Mouse (Mus musculus) adrenal gland, postnatal 14 days (tissue): ENCODE results near the gene Dntt. TPM values are rescaled to one million over a fixed set of nuclear protein-coding genes. Genes with fewer than 3 reads are reported as not detected.
A peak's percentile ranks its signal among the peaks of the same experiment; 100 is the strongest.

Experiments used
- DNase-seq: peaks from one replicate; pipeline ENCODE4 v3.0.0; 2021; ENCODE audit warnings: mixed read lengths
- total RNA-seq: library from RNA; stranded (reverse); gene quantifications from 2 replicates; pipeline ENCODE4 v1.2.3, GENCODE M21; 2021

Dntt gene
- total RNA-seq, 1 experiment from 2014 or later: 0.89 TPM

- DNase-seq: no peak
Observed at GRCm38 (mm10) chr19:41008674-41009395, 20.2 kb upstream of the Dntt start.

GRCm38 (mm10) chr19:41011676-41012075 lies 17.4 kb upstream of the Dntt start:
- no peak for DNase-seq

GRCm38 (mm10) chr19:41013591-41013990 lies 15.5 kb upstream of the Dntt start:
- DNase-seq: no peak

- DNase-seq: no peak
Observed at GRCm38 (mm10) chr19:41014003-41014402, 15.1 kb upstream of the Dntt start.

GRCm38 (mm10) chr19:41015951-41016716 lies 12.9 kb upstream of the Dntt start:
- peak; percentile 65 for DNase-seq

GRCm38 (mm10) chr19:41019164-41019675 lies 9.9 kb upstream of the Dntt start:
- DNase-seq: no peak

- no peak for DNase-seq
Observed at GRCm38 (mm10) chr19:41020537-41020936, 8.5 kb upstream of the Dntt start.

GRCm38 (mm10) chr19:41022244-41022643 lies 6.8 kb upstream of the Dntt start:
- DNase-seq: no peak

- DNase-seq: no peak
Observed at GRCm38 (mm10) chr19:41026551-41026950, 2.5 kb upstream of the Dntt start.

GRCm38 (mm10) chr19:41027024-41027423 lies 2.1 kb upstream of the Dntt start:
- no peak for DNase-seq

GRCm38 (mm10) chr19:41027601-41028000 lies 1.5 kb upstream of the Dntt start:
- no peak for DNase-seq

- no peak for DNase-seq
Observed at GRCm38 (mm10) chr19:41030161-41030560, 1.1 kb downstream of the Dntt start.

GRCm38 (mm10) chr19:41031009-41031408 lies 1.9 kb downstream of the Dntt start:
- DNase-seq: peak; percentile 30

- DNase-seq: no peak
Observed at GRCm38 (mm10) chr19:41031869-41032268, 2.8 kb downstream of the Dntt start.

- DNase-seq: no peak
Observed at GRCm38 (mm10) chr19:41035809-41036551, 6.9 kb downstream of the Dntt start.

GRCm38 (mm10) chr19:41039110-41039509 lies 10.0 kb downstream of the Dntt start:
- no peak for DNase-seq

- DNase-seq: no peak
Observed at GRCm38 (mm10) chr19:41045091-41045770, 16.2 kb downstream of the Dntt start.

GRCm38 (mm10) chr19:41047437-41048186 lies 18.5 kb downstream of the Dntt start:
- DNase-seq: no peak

- no peak for DNase-seq
Observed at GRCm38 (mm10) chr19:41048187-41048559, 19.1 kb downstream of the Dntt start.

GRCm38 (mm10) chr19:41051714-41052113 lies 22.6 kb downstream of the Dntt start:
- no peak for DNase-seq

- DNase-seq: no peak
Observed at GRCm38 (mm10) chr19:41052247-41052646, 23.2 kb downstream of the Dntt start.
